Mouse (Mus musculus): ENCODE measurements at regions not wholly inside any gene's neighbourhood (a gene's known extent, or its start where the extent isn't known, plus 50 kb on each side); places are given as distances from the start of the nearest gene placed in this dataset.
"Not testable (repeated sequence)": the region's sequence is repeated elsewhere in the genome, so short reads cannot be mapped to it uniquely, and the experiment has no call there.

DNA sequence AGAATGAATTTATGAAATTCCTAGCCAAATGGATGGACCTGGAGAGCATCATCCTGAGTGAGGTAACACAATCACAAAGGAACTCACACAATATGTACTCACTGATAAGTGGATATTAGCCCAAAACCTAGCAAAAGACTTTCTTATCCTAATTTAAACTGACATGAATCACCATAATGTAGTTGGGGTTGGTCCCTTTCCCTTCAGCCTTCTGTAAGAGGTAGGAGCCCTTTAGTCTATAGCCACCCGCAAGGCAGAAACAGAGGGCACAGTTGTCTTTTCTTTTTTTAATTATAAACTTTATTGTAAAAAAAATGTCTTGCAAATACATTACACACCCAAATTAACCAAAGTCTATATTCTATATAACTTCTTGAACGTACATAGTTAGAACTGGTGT is 81.3 kb downstream of the Ogfrl1 start:
- not testable (repeated sequence) for H3K9ac ChIP-seq (replicated peaks; ENCODE audit: low read length); H3K4me2 ChIP-seq (replicated peaks; ENCODE audit: low read depth, low read length); H3K27me3 ChIP-seq (ENCODE audit: insufficient read depth, low read length); H3K27ac ChIP-seq (ENCODE audit: low read length); H3K9me3 ChIP-seq (ENCODE audit: low read length); ATAC-seq (ENCODE audit: low FRiP score, low TSS enrichment); H3K36me3 ChIP-seq (ENCODE audit: insufficient read depth, low read length); H3K4me1 ChIP-seq (ENCODE audit: insufficient read depth, low read length); H3K4me3 ChIP-seq (ENCODE audit: low read length)
- 98% methylated on average over 2 of the region's 2 CpGs for WGBS

DNA sequence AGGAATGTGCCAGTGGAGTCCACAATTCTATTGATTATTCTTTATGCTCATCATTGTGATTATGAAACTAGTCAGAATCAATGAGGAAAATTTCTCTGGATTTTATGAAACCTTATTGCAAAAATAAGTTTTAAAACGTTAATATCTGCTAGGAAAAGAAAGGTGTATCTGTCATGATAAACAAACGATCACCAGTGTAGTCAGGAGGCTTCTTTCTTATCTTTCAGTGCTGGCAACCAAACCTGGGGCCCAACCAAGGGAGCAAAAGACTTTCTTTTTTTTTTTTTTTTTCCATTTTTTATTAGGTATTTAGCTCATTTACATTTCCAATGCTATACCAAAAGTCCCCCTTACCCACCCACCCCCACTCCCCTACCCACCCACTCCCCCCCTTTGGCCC is 82.7 kb downstream of the Ogfrl1 start:
- H3K9ac ChIP-seq (replicated peaks; ENCODE audit: low read length); H3K27me3 ChIP-seq (ENCODE audit: insufficient read depth, low read length); H3K4me2 ChIP-seq (replicated peaks; ENCODE audit: low read depth, low read length); ATAC-seq (ENCODE audit: low FRiP score, low TSS enrichment); H3K4me3 ChIP-seq (ENCODE audit: low read length); H3K9me3 ChIP-seq (ENCODE audit: low read length); H3K36me3 ChIP-seq (ENCODE audit: insufficient read depth, low read length); H3K27ac ChIP-seq (ENCODE audit: low read length); H3K4me1 ChIP-seq (ENCODE audit: insufficient read depth, low read length): not testable (repeated sequence)
- 88% methylated on average over 2 of the region's 2 CpGs for WGBS

DNA sequence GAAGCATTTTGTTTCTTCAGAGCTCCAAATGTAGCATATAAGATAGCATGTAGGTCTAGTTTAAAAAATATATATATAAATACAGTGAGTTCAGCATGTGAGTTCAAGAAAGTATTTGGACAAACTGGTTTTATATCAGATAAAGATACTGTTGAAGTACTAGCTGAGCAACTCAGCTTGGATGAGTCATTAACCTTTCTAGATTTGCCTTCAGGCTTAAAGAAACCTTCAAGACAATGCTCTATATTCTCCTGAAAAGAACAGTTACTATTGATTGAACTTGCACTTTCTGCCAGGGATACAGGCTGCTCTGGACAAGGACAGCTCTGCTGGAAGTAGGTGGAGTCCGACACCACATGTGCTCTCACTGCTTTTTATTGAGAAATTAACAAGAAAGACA is 104.9 kb downstream of the Ogfrl1 start:
- no peak overlapping the region for H3K4me2 ChIP-seq (replicated peaks; ENCODE audit: low read depth, low read length)
- no peaks in the 10 kb centered on the region for H3K9me3 ChIP-seq (ENCODE audit: low read length)
- no peak overlapping the region for H3K9ac ChIP-seq (replicated peaks; ENCODE audit: low read length)
- H3K4me1 ChIP-seq (ENCODE audit: insufficient read depth, low read length) = no peaks in the 10 kb centered on the region
- no peaks in the 10 kb centered on the region for H3K27me3 ChIP-seq (ENCODE audit: insufficient read depth, low read length)
- 90% methylated on average over 1 of the region's 1 CpGs for WGBS
- H3K4me3 ChIP-seq (ENCODE audit: low read length) = no peak overlapping the region
- H3K27ac ChIP-seq (ENCODE audit: low read length) = no peak overlapping the region
- H3K36me3 ChIP-seq (ENCODE audit: insufficient read depth, low read length) = peaks cover 7% of the 10 kb centered on the region
- no peak for ATAC-seq (ENCODE audit: low FRiP score, low TSS enrichment)

GRCm38 (mm10) chr1:23286741-23287140 is 110.8 kb downstream of the Ogfrl1 start:
- Histone ChIP-seq H3K4me2 (replicated peaks; ENCODE audit: low read depth, low read length) (no peak overlapping the region), H3K4me3 (ENCODE audit: low read length) (no peak overlapping the region), H3K9ac (replicated peaks; ENCODE audit: low read length) (no peak overlapping the region), H3K36me3 (ENCODE audit: insufficient read depth, low read length) (peaks cover 7% of the 10 kb centered on the region), H3K27me3 (ENCODE audit: insufficient read depth, low read length) (no peaks in the 10 kb centered on the region), H3K9me3 (ENCODE audit: low read length) (no peaks in the 10 kb centered on the region), H3K4me1 (ENCODE audit: insufficient read depth, low read length) (no peaks in the 10 kb centered on the region), H3K27ac (ENCODE audit: low read length) (no peak overlapping the region)
- ATAC-seq (ENCODE audit: low FRiP score, low TSS enrichment) = peak; percentile 91
- WGBS = 23% methylated on average over 4 of the region's 4 CpGs

DNA sequence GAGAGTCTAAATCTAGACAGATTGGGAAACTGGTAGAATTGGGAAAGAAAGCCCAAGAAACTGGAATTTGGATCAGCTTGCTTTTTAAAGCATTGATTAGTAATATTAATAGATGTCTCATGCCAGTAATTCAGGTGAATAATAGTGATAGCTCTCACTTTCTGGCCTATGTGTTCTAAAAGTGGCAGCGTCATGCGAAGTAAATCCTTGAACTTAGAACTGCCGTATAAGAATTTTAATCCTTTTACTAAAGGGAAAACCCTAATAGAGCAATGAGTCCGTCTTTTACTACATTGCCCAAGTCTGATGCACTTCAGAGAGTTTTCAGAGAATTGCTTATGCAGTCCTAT is 114.7 kb downstream of the Ogfrl1 start:
- WGBS = 90% methylated on average over 4 of the region's 4 CpGs
- H3K4me1 ChIP-seq (ENCODE audit: insufficient read depth, low read length) = no peaks in the 10 kb centered on the region
- no peaks in the 10 kb centered on the region for H3K27me3 ChIP-seq (ENCODE audit: insufficient read depth, low read length)
- no peaks in the 10 kb centered on the region for H3K9me3 ChIP-seq (ENCODE audit: low read length)
- H3K27ac ChIP-seq (ENCODE audit: low read length) = no peak overlapping the region
- H3K36me3 ChIP-seq (ENCODE audit: insufficient read depth, low read length) = 0 out of 2 replicates have a peak, but pooled peaks cover 2% of the 10 kb centered on the region
- no peak for ATAC-seq (ENCODE audit: low FRiP score, low TSS enrichment)
- H3K4me3 ChIP-seq (ENCODE audit: low read length) = no peak overlapping the region
- no peak overlapping the region for H3K4me2 ChIP-seq (replicated peaks; ENCODE audit: low read depth, low read length)
- no peak overlapping the region for H3K9ac ChIP-seq (replicated peaks; ENCODE audit: low read length)

DNA sequence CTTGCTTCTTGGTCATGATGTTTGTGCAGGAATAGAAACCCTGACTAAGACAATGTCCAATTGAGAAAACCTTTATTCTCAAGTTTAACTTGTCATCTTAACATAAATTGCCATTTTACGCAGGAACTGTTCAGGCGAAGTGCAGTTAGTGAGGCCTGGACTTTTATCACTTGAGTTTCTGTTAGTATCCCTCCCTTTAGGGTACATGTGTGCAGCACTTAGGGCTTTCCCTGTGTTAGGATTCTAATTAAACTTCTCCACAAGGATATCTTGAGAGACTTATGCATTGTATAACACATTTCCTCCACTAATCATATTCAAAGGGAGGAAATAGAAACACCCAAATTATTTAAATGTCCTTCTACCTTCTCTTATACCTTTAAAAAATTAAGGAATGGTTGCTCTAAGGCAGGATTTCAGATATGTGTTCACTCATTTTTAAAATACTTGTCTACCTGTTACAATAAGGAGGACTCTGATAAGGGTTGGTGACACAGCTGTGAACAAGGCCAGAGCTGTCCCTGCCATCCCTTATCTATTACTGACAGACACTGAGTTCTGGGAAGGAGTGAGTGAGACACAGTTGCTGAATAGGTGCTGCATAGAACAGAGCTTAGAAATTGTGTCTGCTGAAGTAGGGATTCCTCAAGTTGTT is 115.2 kb downstream of the Ogfrl1 start:
- ATAC-seq (ENCODE audit: low FRiP score, low TSS enrichment) = no peak
- Histone ChIP-seq H3K4me1 (ENCODE audit: insufficient read depth, low read length) (no peaks in the 10 kb centered on the region), H3K36me3 (ENCODE audit: insufficient read depth, low read length) (0 out of 2 replicates have a peak, but pooled peaks cover 2% of the 10 kb centered on the region), H3K27me3 (ENCODE audit: insufficient read depth, low read length) (no peaks in the 10 kb centered on the region), H3K9me3 (ENCODE audit: low read length) (no peaks in the 10 kb centered on the region), H3K4me3 (ENCODE audit: low read length) (no peak overlapping the region), H3K9ac (replicated peaks; ENCODE audit: low read length) (no peak overlapping the region), H3K27ac (ENCODE audit: low read length) (no peak overlapping the region), H3K4me2 (replicated peaks; ENCODE audit: low read depth, low read length) (no peak overlapping the region)
- 94% methylated on average over 2 of the region's 2 CpGs for WGBS

DNA sequence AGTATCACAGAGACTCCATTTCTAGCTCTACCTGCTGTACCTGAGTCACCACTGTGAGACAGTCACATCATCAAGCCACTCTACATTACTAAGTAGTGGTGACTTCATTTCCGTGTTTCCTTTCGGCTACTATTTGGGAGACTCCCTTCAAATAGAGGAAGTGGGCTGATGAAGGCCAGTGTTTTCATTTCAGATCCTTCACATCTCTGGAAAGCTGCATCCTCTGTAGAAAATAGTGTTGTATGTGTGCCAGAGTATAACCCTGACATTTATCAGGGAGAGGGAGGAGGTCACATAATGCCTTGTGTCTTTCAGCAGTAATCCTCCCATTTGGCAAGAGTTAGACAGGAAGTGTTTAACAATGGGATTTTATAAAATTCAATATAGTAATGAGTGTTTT is 117.7 kb downstream of the Ogfrl1 start:
- Histone ChIP-seq H3K9me3 (ENCODE audit: low read length) (no peaks in the 10 kb centered on the region), H3K4me1 (ENCODE audit: insufficient read depth, low read length) (no peaks in the 10 kb centered on the region), H3K9ac (replicated peaks; ENCODE audit: low read length) (no peak overlapping the region), H3K4me3 (ENCODE audit: low read length) (no peak overlapping the region), H3K36me3 (ENCODE audit: insufficient read depth, low read length) (0 out of 2 replicates have a peak, but pooled peaks cover 2% of the 10 kb centered on the region), H3K4me2 (replicated peaks; ENCODE audit: low read depth, low read length) (no peak overlapping the region), H3K27me3 (ENCODE audit: insufficient read depth, low read length) (no peaks in the 10 kb centered on the region), H3K27ac (ENCODE audit: low read length) (no peak overlapping the region)
- peak; percentile 59; the same call in 1 of the 2 replicates for ATAC-seq (ENCODE audit: low FRiP score, low TSS enrichment)
- WGBS = 84% methylated on average over 2 of the region's 2 CpGs

DNA sequence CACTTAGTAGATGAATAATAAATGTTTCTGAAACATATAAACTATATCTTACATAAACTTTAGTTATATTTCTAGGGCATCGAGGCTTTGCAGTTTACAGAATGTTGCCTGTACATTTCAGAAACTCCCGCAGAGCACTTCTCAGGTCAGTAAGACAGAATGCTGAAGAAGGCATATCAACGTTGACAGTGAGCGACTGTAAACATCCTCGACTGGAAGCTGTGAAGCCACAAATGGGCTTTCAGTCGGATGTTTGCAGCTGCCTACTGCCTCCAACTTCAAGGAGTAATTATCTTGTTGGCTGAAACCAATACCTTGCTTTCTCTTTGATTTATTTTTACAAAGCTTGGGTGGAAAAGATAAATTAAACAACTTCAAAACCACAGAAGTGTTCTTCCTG is 125.5 kb downstream of the Ogfrl1 start:
- Histone ChIP-seq H3K36me3 (ENCODE audit: insufficient read depth, low read length) (peaks cover 6% of the 10 kb centered on the region; the same call in 1 of the 2 replicates), H3K4me2 (replicated peaks; ENCODE audit: low read depth, low read length) (peak overlapping the region; percentile 38), H3K4me3 (ENCODE audit: low read length) (peak overlapping the region; percentile 31), H3K27ac (ENCODE audit: low read length) (peak overlapping the region; percentile 51; the same call in 1 of the 2 replicates), H3K9me3 (ENCODE audit: low read length) (no peaks in the 10 kb centered on the region), H3K27me3 (ENCODE audit: insufficient read depth, low read length) (no peaks in the 10 kb centered on the region), H3K9ac (replicated peaks; ENCODE audit: low read length) (0 out of 2 replicates have a peak overlapping the region, but pooled peaks have one; percentile 22), H3K4me1 (ENCODE audit: insufficient read depth, low read length) (peaks cover 14% of the 10 kb centered on the region)
- no peak for ATAC-seq (ENCODE audit: low FRiP score, low TSS enrichment)
- WGBS = 38% methylated on average over 6 of the region's 6 CpGs

DNA sequence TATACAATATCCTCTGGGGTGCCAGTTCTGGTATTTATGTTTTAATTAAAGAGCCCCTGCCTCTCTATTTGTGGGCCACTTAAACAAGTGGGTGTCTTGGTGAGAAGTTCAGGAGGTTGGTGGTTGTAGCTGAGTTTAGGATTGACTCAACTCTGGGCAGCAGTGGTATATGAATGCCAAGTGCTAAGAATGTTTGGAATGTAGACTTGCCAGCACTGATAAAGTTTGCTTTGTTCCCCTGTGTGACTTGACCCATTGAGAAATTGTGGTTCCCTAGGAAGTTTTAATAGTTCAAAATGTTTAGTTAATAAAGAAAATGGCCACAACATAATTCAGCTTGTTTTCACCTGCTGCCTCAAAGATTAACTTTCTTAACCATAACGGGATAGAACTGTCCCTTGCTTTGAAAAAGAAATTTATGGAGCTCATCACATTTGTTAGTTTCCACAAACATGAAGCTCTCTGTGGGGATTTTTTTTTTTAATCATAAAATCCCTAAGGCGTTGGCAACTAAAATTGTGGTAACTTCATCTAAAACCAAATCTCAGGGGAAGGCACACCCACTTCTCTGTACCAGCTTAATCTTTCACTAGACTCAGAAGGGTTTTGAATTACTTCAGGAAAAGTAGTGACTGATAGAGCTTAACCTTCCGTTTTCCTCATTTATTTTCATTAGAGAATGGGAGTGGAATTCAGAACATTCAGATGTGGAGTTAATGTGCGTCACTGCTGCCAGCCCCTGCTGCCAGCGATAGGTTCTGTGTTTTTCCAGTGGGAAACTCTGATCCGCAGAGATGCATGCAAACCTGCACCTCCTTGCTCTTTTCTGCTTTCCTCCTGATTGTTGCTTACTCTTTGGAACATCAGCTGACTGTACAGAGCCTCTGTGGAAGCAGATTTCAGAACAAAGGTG is 126.4 kb downstream of the Ogfrl1 start:
- peak; percentile 82 for ATAC-seq (ENCODE audit: low FRiP score, low TSS enrichment)
- WGBS = 12% methylated on average over 6 of the region's 6 CpGs
- H3K27ac ChIP-seq (ENCODE audit: low read length) = peak overlapping the region; percentile 93

DNA sequence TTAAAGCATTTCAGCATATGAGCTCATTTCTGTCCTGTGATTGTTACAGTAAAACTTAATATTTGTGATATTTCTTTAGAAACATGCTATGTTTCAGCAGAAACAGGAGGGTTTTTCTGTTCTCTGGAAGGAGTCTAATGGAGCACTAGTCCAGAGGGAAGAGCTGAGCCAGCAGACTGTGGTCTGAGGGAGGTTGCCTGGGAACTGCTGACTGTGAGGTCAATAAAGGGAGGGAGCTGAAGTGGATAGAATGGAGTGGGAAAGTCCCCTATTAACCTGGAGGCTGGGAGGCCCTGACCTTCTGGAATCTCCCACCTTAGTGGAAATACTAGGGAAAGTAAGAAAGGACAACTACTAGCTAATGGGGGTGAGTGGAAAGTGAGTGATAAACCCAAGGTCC is 129.5 kb downstream of the Ogfrl1 start:
- Histone ChIP-seq H3K9me3 (ENCODE audit: low read length) (no peaks in the 10 kb centered on the region), H3K4me3 (ENCODE audit: low read length) (no peak overlapping the region), H3K9ac (replicated peaks; ENCODE audit: low read length) (no peak overlapping the region), H3K36me3 (ENCODE audit: insufficient read depth, low read length) (peaks cover 6% of the 10 kb centered on the region; the same call in 1 of the 2 replicates), H3K4me2 (replicated peaks; ENCODE audit: low read depth, low read length) (no peak overlapping the region), H3K4me1 (ENCODE audit: insufficient read depth, low read length) (peaks cover 31% of the 10 kb centered on the region), H3K27ac (ENCODE audit: low read length) (no peak overlapping the region), H3K27me3 (ENCODE audit: insufficient read depth, low read length) (no peaks in the 10 kb centered on the region)
- 0 out of 2 replicates have a peak, but pooled peaks have one; percentile 52 for ATAC-seq (ENCODE audit: low FRiP score, low TSS enrichment)

More for the DNA sequence above, 126.4 kb downstream of the Ogfrl1 start:
- H3K4me3 ChIP-seq (ENCODE audit: low read length) = peak overlapping the region; percentile 35
- H3K4me1 ChIP-seq (ENCODE audit: insufficient read depth, low read length) = peaks cover 20% of the 10 kb centered on the region
- no peaks in the 10 kb centered on the region for H3K9me3 ChIP-seq (ENCODE audit: low read length)
- 0 out of 2 replicates have a peak overlapping the region, but pooled peaks have one; percentile 50 for H3K9ac ChIP-seq (replicated peaks; ENCODE audit: low read length)
- peaks cover 6% of the 10 kb centered on the region; the same call in 1 of the 2 replicates for H3K36me3 ChIP-seq (ENCODE audit: insufficient read depth, low read length)
- H3K27me3 ChIP-seq (ENCODE audit: insufficient read depth, low read length) = no peaks in the 10 kb centered on the region
- H3K4me2 ChIP-seq (replicated peaks; ENCODE audit: low read depth, low read length) = peak overlapping the region; percentile 40

Measured in kidney, embryonic 16.5 days (tissue).